Mouse (Mus musculus): Measurements from ENCODE around the gene Snx5. TPM values are rescaled to one million over a fixed set of nuclear protein-coding genes. Genes with fewer than 3 reads are reported as not detected.

Snx5 gene
- polyA plus RNA-seq (2015; fragmentation: Nextera tagmentation; extraction: Ambion mirVana), result 67.6 and 68.1 TPM in 2 replicates

GRCm38 (mm10) chr2:144270507-144271420 is at the start of gene Snx5, which contains the start of gene Mgme1:
TSS of gene Snx5 (minus strand) at chr2:144270906.
TSS of gene Mgme1 (plus strand) at chr2:144270663.
- peak; percentile 99 for ATAC-seq (ENCODE audit: low FRiP score, low read depth)
- Histone ChIP-seq H3K4me3 (peak within 1 kb of the TSS; percentile 77), H3K4me2 (peak within 1 kb of the TSS; percentile 83), H3K9ac (peak within 1 kb of the TSS; percentile 79), H3K36me3 (no peaks in the 10 kb centered on the region), H3K4me1 (replicated peaks) (peaks cover 32% of the 10 kb centered on the region), H3K27ac (replicated peaks) (peak within 1 kb of the TSS; percentile 92), H3K9me3 (no peaks in the 10 kb centered on the region), H3K27me3 (no peaks in the 10 kb centered on the region)
- WGBS, result under 1% methylated on average over 92 of the region's 93 CpGs

DNA sequence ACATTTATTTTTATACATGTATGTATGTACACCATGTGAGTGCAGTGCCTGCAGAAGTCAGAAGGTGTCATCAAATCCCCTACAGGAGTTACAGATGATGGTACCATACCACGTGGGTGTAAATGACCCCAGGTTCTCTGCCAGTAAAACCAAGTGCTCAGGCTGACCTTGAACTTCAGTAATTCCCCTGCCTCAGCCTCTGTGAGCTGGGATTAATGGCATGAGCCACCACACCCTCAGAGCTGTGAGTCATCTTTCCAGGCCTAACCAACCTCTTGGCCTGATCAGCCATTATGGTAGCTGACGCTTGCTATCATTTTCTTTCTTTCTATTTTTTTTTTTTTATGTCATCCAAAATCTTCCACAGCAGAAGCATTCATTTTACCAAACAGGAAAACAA is 40.7 kb upstream of the Snx5 start:
- Histone ChIP-seq H3K27me3 (no peaks in the 10 kb centered on the region), H3K4me1 (replicated peaks) (no peaks in the 10 kb centered on the region), H3K9me3 (no peaks in the 10 kb centered on the region), H3K4me2 (no peak overlapping the region), H3K9ac (no peak overlapping the region), H3K27ac (replicated peaks) (no peak overlapping the region), H3K4me3 (no peak overlapping the region), H3K36me3 (no peaks in the 10 kb centered on the region)
- ATAC-seq (ENCODE audit: low FRiP score, low read depth), result no peak
- WGBS, result 88% methylated on average over 2 of the region's 2 CpGs

- H3K36me3 ChIP-seq, result no peaks in the 10 kb centered on the region
- no peak overlapping the region for H3K9ac ChIP-seq
- H3K4me1 ChIP-seq (replicated peaks), result no peaks in the 10 kb centered on the region
- no peaks in the 10 kb centered on the region for H3K9me3 ChIP-seq
- H3K27me3 ChIP-seq, result no peaks in the 10 kb centered on the region
- no peak for ATAC-seq (ENCODE audit: low FRiP score, low read depth)
- H3K4me2 ChIP-seq, result no peak overlapping the region
- H3K27ac ChIP-seq (replicated peaks), result no peak overlapping the region
- no peak overlapping the region for H3K4me3 ChIP-seq
- 39% methylated on average over 5 of the region's 5 CpGs for WGBS
These were observed 39.6 kb upstream of the Snx5 start for GRCm38 (mm10) chr2:144310273-144310672.

- 63% methylated on average over 8 of the region's 8 CpGs for WGBS
- Histone ChIP-seq H3K9me3 (no peaks in the 10 kb centered on the region), H3K36me3 (no peaks in the 10 kb centered on the region), H3K27ac (replicated peaks) (no peak overlapping the region), H3K4me2 (no peak overlapping the region), H3K4me1 (replicated peaks) (no peaks in the 10 kb centered on the region), H3K27me3 (no peaks in the 10 kb centered on the region), H3K9ac (no peak overlapping the region), H3K4me3 (no peak overlapping the region)
- ATAC-seq (ENCODE audit: low FRiP score, low read depth), result no peak
These were observed 37.9 kb upstream of the Snx5 start for GRCm38 (mm10) chr2:144308561-144308960.

DNA sequence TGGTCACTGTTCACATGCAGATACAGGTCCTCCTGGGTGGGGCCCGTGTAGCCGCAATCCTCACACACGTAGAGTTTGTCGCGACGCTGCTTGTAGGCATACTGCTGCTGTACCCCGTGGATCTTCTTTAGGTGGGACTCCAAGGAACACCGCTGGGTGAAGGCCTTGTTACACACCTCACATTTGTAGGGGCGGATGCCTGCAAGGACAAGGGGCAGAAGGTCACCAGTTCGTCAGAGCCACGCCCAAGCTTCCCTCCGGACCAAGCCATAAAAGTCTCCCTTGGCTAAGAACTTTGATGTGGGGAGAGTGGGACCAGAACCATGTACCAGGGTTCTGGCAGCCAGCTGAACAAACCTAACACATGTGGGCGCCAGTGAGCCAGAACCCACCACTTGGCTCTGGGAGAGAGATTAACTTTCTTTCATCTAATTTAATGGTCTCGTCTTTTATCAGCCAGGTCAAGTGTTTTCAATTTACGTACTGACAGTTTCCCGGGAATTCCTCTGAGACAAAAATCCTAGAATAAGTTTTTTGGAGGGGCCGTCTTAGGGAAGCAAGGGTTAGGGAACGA is 35.1 kb upstream of the Snx5 start:
- Histone ChIP-seq H3K9me3 (no peaks in the 10 kb centered on the region), H3K4me3 (no peak overlapping the region), H3K4me1 (replicated peaks) (no peaks in the 10 kb centered on the region), H3K27ac (replicated peaks) (no peak overlapping the region), H3K9ac (no peak overlapping the region), H3K36me3 (no peaks in the 10 kb centered on the region), H3K4me2 (no peak overlapping the region), H3K27me3 (no peaks in the 10 kb centered on the region)
- 74% methylated on average over 18 of the region's 18 CpGs for WGBS
- ATAC-seq (ENCODE audit: low FRiP score, low read depth), result no peak

- Histone ChIP-seq H3K27me3 (no peaks in the 10 kb centered on the region), H3K9me3 (no peaks in the 10 kb centered on the region), H3K4me1 (replicated peaks) (no peaks in the 10 kb centered on the region), H3K4me2 (no peak overlapping the region), H3K9ac (no peak overlapping the region), H3K36me3 (no peaks in the 10 kb centered on the region), H3K27ac (replicated peaks) (no peak overlapping the region), H3K4me3 (no peak overlapping the region)
- ATAC-seq (ENCODE audit: low FRiP score, low read depth), result no peak
- WGBS, result 98% methylated on average over 11 of the region's 11 CpGs
These were observed 30.4 kb upstream of the Snx5 start for GRCm38 (mm10) chr2:144301101-144301500.

GRCm38 (mm10) chr2:144299749-144300669 is 29.3 kb upstream of the Snx5 start:
- H3K9me3 ChIP-seq, result no peaks in the 10 kb centered on the region
- no peaks in the 10 kb centered on the region for H3K4me1 ChIP-seq (replicated peaks)
- H3K36me3 ChIP-seq, result no peaks in the 10 kb centered on the region
- no peaks in the 10 kb centered on the region for H3K27me3 ChIP-seq
- no peak overlapping the region for H3K4me3 ChIP-seq
- 79% methylated on average over 9 of the region's 9 CpGs for WGBS
- no peak overlapping the region for H3K9ac ChIP-seq
- ATAC-seq (ENCODE audit: low FRiP score, low read depth), result no peak
- no peak overlapping the region for H3K4me2 ChIP-seq
- no peak overlapping the region for H3K27ac ChIP-seq (replicated peaks)

DNA sequence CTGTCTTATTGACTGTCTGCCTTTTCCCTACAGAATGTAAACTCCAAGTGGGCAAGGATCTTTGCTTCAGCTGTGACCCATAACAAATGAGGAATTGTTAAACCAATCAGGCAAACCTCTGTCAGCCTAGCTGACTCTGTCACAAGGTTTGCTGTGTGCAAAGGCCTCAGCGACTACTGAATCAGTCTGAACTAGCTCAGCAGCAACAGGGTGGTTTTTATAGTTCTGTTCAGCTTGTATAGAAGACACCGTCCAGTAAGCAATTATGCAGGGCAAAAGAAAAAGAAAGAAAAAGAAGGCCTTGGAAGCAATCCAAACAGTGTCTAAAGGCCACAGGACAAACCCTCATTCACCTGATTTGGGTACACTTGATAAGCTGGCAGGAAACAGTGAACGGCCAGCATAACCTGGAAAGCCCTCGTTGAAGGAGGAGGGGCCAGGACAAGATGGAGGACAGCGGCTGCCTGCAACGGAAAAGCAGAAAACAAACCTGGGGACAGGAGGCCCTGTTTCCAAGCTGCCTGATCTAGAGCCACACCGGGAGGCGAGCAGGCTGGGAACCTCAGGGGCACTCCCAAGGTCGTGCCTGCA is 24.5 kb upstream of the Snx5 start:
- H3K4me2 ChIP-seq, result no peak overlapping the region
- no peak overlapping the region for H3K27ac ChIP-seq (replicated peaks)
- H3K27me3 ChIP-seq, result no peaks in the 10 kb centered on the region
- no peak overlapping the region for H3K4me3 ChIP-seq
- no peaks in the 10 kb centered on the region for H3K4me1 ChIP-seq (replicated peaks)
- WGBS, result 68% methylated on average over 9 of the region's 9 CpGs
- no peak for ATAC-seq (ENCODE audit: low FRiP score, low read depth)
- H3K9ac ChIP-seq, result no peak overlapping the region
- no peaks in the 10 kb centered on the region for H3K36me3 ChIP-seq
- H3K9me3 ChIP-seq, result no peaks in the 10 kb centered on the region

- no peak overlapping the region for H3K27ac ChIP-seq (replicated peaks)
- no peak overlapping the region for H3K4me3 ChIP-seq
- H3K9ac ChIP-seq, result no peak overlapping the region
- ATAC-seq (ENCODE audit: low FRiP score, low read depth), result no peak
- H3K9me3 ChIP-seq, result no peaks in the 10 kb centered on the region
- H3K4me2 ChIP-seq, result no peak overlapping the region
- H3K27me3 ChIP-seq, result no peaks in the 10 kb centered on the region
- WGBS, result 83% methylated on average over 11 of the region's 11 CpGs
- H3K36me3 ChIP-seq, result no peaks in the 10 kb centered on the region
- H3K4me1 ChIP-seq (replicated peaks), result no peaks in the 10 kb centered on the region
These were observed 21.0 kb upstream of the Snx5 start for GRCm38 (mm10) chr2:144291600-144292305.

DNA sequence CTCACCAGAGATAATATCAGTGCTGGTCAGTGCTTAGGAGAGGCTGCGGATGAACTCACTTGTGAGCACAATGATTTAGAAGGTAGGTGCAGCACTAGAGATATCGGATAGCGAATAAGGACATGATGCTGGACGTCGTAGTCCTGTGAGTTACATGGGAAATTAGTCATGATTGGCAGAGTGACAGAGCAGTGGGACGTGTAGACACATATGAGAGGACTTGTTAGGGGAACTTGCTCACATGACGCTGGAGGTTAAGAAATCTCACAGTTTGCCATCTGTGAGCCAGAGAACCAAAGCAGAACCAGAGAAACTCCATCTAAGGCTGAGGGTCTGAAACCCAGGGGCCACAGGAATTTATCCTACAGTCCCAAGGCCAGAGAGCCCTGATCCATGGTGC is 19.6 kb upstream of the Snx5 start:
- Histone ChIP-seq H3K27ac (replicated peaks) (no peak overlapping the region), H3K9ac (no peak overlapping the region), H3K4me1 (replicated peaks) (no peaks in the 10 kb centered on the region), H3K36me3 (no peaks in the 10 kb centered on the region), H3K27me3 (no peaks in the 10 kb centered on the region), H3K9me3 (no peaks in the 10 kb centered on the region), H3K4me3 (no peak overlapping the region), H3K4me2 (no peak overlapping the region)
- WGBS, result 94% methylated on average over 7 of the region's 7 CpGs
- no peak for ATAC-seq (ENCODE audit: low FRiP score, low read depth)

DNA sequence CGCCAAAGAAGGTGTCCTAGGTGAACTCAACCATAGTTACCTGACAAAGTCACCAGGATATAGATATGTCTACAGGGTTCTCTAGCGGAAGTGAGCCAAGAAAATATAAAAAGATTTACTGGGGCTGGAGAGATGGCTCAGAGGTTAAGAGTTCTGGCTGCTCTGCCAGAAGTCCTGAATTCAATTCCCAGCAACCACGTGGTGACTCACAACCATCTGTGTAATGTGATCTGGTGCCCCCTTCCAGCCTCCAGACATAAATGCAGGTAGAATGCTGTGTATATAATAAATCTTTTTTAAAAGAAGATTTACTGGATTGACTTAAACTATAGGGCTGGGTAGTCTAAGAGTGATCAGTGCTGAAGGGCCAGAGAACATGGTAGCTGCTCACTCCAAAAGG is 10.7 kb upstream of the Snx5 start:
- no peaks in the 10 kb centered on the region for H3K9me3 ChIP-seq
- no peaks in the 10 kb centered on the region for H3K27me3 ChIP-seq
- no peak overlapping the region for H3K9ac ChIP-seq
- WGBS, result 74% methylated on average over 3 of the region's 3 CpGs
- H3K36me3 ChIP-seq, result 0 out of 2 replicates have a peak, but pooled peaks cover 5% of the 10 kb centered on the region
- no peak overlapping the region for H3K4me3 ChIP-seq
- no peaks in the 10 kb centered on the region for H3K4me1 ChIP-seq (replicated peaks)
- H3K27ac ChIP-seq (replicated peaks), result no peak overlapping the region
- H3K4me2 ChIP-seq, result no peak overlapping the region
- ATAC-seq (ENCODE audit: low FRiP score, low read depth), result no peak

All from hindbrain, embryonic 15.5 days (tissue).